Mouse (Mus musculus) skeletal muscle tissue, postnatal 0 days (tissue): Measurements from ENCODE around the gene Tm9sf4. TPM values are rescaled to one million over a fixed set of nuclear protein-coding genes. Genes with fewer than 3 reads are reported as not detected.

Source experiments
- polyA plus RNA-seq: library from polyadenylated mRNA; unstranded; fragments of >200 nt; fragmentation: Nextera tagmentation; extraction: Ambion mirVana; gene quantifications from 2 replicates; pipeline ENCODE4 v1.2.1, GENCODE M21; 2015

Tm9sf4 gene
- 40.4 and 41.6 TPM in 2 replicates for polyA plus RNA-seq

GRCm38 (mm10) chr2:153160844-153161683 is at the start of gene Tm9sf4:
Gene Tm9sf4, plus strand, starts transcription at chr2:153161303.

GRCm38 (mm10) chr2:153224946-153225594 is 64.0 kb downstream of the Tm9sf4 start, which contains the start of gene Tspyl3:
Gene Tspyl3, minus strand, starts transcription at chr2:153225441.

GRCm38 (mm10) chr2:153241250-153242014 is 80.3 kb downstream of the Tm9sf4 start, which contains the start of the genes Plagl2 and Pofut1:
Gene Plagl2, minus strand, starts transcription at chr2:153241426.
Gene Pofut1, plus strand, starts transcription at chr2:153241533.

Other genes with a start within 250 kb of the Tm9sf4 start
- 82.6 and 85.1 TPM in 2 replicates for gene Mylk2, start 250.0 kb upstream of the Tm9sf4 start, polyA plus RNA-seq
- 5.7 and 6.6 TPM in 2 replicates for gene Foxs1, start 228.1 kb upstream of the Tm9sf4 start, polyA plus RNA-seq
- 0.36 and 0.55 TPM in 2 replicates for gene Dusp15, start 209.6 kb upstream of the Tm9sf4 start, polyA plus RNA-seq
- gene Ttll9, start 198.8 kb upstream of the Tm9sf4 start, polyA plus RNA-seq, result 0.09 and 0.13 TPM in 2 replicates
- 109 and 114 TPM in 2 replicates for gene Pdrg1, start 145.9 kb upstream of the Tm9sf4 start, polyA plus RNA-seq
- 0.05 TPM in 1 of 2 replicates, not detected in the other for gene Xkr7, start 129.5 kb upstream of the Tm9sf4 start, polyA plus RNA-seq
- 1.8 and 2.5 TPM in 2 replicates for gene Ccm2l, start 95.3 kb upstream of the Tm9sf4 start, polyA plus RNA-seq
- 3.5 and 3.9 TPM in 2 replicates for gene Hck, start 52.8 kb upstream of the Tm9sf4 start, polyA plus RNA-seq
- gene Tspyl3, start 64.1 kb downstream of the Tm9sf4 start, polyA plus RNA-seq, result 3.2 and 3.3 TPM in 2 replicates
- 3.9 and 4.0 TPM in 2 replicates for gene Plagl2, start 80.1 kb downstream of the Tm9sf4 start, polyA plus RNA-seq
- 3.9 and 4.4 TPM in 2 replicates for gene Pofut1, start 80.2 kb downstream of the Tm9sf4 start, polyA plus RNA-seq
- 1.9 and 2.0 TPM in 2 replicates for gene Kif3b, start 130.1 kb downstream of the Tm9sf4 start, polyA plus RNA-seq
- 8.2 TPM in 2 replicates for gene Asxl1, start 184.5 kb downstream of the Tm9sf4 start, polyA plus RNA-seq